Mouse (Mus musculus): ENCODE measurements around the gene Vhl.

GRCm38 (mm10) chr6:113579306-113579705 lies 44.5 kb upstream of the Vhl start:
- TF ChIP-seq CTCF (IDR thresholded peaks at IDR 0.05; ENCODE audit: low read depth) (no peak), EP300 (optimal IDR thresholded peaks at IDR 0.05) (no peak)

Measured in stomach, postnatal 0 days (tissue).